Mouse (Mus musculus) CD4-positive helper T cell, adult 2 months (primary cell): ENCODE data around the gene Spire2.

Experiments used
- DNase-seq: peaks from one replicate; pipeline ENCODE4 v3.0.0-alpha.2; 2012; ENCODE audit warnings: low read depth, missing footprints, low spot score

Gene Spire2

DNA sequence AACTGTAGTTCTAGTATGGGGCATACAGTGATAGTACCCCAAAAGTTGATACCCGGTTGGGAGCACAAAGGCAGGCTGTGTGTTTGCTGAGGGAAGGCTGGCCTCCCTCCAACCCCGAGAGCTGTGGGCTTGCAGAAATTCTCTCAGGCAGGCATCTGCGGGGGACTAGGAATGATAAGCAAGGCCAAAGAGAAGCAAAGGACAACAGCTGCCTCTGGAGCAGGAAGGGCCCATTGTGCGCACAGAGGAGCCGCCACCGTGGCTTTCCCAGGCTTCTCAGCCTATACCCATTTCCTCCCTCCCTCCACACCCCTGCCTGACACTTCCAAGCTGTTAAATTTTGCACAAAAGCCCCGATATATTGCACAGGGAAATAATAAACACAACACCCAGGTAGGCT lies 1.4 kb downstream of the Spire2 start:
- DNase-seq, result no peak

DNA sequence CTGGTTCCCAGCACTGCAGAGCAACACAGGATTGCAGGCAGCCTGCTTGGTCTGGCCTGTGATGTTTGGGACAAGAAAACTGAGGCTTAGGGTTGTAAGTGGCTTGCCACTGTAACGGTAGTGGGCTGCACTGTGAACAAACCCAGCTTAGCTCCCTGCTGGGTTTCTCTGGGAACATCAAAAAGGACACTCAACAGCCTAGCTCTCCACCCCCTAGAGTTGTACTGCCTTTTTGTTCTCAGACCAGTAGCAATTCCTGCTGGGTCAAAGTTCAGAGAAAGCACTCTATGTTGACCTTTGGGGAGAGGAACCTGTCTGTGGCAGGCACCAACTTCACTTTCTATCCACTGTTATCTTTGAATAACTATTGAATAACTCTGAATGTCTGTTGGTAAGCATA lies 2.0 kb downstream of the Spire2 start:
- no peak for DNase-seq

DNA sequence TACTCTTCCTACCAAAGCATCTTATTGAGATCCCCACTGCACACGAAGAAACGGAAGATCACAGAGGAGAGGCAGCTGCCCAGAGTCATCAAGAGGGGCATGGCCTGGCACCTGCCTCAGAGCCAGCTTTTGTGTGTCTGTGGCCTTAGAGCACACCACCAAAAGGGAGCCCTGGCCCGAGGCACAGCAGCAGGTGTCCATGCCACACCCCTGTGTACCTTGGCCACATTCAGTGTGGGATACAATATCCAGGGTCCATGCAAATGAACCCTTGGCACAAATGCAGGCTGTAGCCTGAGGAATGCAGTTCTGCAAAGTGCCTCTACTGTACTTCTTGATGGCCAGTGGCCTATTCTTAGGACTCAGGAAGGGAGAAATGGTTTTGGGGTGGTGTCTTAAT lies 5.0 kb downstream of the Spire2 start:
- no peak for DNase-seq

DNA sequence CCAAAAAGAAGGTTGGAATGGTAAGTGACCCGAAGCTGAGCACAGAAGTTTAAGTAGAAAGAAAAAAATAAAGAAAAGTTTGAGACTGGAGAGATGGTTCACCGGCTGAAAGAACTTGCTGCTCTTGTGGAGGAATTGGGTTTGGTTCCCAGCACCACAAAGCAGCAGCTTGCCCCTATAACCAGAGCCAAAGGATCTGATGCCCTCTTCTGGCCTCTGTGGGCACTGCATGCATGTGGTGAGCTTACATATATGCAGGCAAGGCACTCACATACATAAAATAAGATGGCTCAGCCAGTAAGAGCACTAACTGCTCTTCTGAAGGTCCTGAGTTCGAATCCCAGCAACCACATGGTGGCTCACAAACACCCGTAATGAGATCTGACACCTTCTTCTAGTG lies 7.6 kb downstream of the Spire2 start:
- no peak for DNase-seq

DNA sequence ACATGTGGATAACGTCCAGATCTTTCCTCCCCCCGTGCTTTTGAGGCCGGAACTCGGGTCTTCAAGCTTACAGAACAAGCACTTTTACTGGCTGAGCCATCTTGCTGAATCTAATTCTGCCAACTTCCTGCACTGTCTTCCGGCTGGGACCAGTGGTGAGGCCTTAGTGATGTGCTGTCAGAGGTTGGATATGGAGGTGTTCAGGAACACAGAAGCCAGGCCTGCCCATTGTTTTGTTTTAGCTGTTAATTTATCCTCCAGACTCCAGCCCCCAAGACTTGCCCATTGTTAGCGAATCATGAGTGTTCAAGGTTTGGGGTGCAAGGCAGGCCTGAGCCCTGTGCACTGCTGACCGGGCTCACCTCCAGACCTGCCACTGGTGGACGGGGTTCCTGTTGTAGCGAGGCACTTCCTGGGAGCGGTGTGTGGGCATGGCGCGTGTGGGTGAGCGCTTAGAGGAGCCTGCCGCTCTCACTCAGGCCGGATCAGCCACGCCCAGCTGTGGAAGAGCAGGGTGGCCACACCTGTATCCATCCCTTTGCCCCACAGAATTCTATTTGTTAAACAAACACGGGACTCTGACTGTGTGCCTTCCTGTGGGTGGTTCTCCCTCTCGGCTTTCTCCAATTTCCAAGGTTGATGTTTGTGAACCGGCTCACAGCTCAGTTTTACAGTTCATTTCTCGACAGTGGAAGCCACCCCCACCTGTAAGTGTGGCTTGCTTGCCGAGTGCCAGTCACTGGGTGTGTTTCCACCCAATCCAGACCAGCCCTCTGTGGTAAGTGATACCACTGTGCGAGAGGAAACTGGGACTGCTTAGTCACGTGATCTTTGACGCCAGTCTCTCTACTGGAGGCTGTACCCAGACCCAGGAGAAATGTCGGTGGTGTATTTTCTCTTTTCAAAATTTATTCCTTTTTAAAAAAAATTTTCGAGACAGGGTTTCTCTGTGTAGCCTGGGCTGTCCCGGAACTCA lies 8.8 kb downstream of the Spire2 start:
- DNase-seq, result peak; percentile 46

DNA sequence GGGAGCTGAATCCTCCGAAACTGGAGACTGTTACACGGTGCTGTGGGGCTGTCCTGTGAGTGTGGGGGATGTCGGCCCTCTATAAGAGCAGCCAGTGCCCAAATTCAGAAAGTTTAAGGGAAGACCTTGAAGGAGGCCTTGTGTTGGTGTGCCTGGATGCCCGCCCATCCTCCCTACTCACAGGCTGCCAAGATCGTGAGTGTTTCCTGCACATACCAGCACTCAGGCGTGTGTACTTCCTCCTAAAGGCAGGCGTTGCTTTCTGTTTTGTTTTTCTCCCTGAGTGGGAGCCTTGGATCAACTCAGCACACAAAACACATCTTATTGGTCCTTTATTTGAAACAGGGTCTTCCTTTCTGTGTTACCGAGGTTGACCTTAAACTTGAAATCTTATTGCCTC lies 9.7 kb downstream of the Spire2 start:
- DNase-seq, result no peak

DNA sequence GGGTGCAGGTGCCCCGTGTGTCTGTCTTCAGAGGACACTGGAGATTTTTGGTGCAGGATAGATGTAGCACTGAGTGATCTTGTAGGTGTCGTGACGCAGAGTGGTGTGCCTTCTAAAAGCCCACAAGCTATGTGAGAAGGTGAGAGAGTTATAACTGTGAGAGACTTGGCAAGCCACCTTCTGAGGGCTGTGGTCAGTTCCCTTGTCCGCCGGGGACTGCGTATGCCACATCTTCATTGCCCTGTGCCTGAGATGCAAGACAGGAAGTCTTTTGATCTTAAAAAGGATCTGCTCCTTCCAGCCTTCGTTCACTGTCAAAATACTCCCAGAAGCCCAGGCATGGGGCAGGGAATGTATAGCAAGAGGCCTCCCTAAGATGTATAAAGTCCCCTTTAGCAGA lies 10.4 kb downstream of the Spire2 start:
- DNase-seq, result no peak

DNA sequence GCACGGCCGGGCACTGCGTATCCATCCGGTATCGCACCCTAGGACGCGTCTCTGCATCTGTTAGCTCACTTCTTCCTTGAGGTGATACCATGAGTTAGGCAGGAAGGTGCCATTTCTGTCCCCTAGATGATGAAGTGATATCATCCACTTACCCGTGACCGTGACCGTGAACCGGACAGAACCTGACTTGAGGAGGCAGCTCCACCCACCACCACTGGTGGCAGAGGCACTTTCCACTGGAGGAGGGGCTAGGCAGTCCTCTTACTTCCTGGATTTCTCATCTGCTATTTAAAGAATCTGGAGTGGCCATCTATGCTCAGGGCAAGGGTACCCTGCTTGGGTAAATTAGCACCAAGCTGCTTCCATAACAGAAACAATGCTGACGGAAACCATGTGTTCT lies 10.9 kb downstream of the Spire2 start:
- no peak for DNase-seq

DNA sequence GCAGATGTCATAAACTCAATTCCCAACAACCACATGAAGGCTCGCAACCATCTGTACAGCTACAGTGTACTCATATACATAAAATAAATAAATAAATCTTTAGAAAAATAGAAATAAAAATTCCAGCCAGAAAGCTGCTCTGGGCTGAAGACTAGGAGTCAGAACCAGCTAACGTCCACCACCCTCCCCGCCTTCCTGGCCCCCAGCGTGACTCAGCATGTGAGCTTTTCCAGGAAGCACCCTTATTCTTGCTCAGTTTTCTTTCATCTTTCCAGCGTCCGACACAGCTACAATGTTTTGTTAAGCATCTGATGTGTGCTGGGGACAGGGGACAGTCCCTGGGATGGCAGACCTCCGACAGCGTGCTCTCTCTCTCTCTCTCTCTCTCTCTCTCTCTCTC lies 12.6 kb downstream of the Spire2 start:
- no peak for DNase-seq

DNA sequence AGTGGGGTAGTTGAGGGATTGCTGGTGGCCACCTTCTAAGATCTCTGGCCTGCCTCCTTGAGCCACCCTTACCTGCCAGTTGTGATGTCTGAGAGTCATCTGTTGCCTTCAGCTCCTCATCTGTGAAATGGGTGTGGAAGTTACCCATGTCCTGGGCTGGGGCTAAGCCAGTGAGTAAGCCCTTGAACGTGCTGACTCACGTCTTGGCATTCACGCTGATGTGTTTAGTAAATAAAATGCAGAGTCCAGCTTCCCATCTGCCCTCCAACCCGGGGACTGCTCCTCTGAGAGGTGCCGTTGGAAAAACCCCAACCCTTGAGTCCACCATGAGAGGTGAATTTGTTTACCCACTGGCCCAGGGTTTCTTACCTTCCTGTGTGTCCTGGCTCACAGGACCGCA lies 13.3 kb downstream of the Spire2 start:
- DNase-seq, result no peak

DNA sequence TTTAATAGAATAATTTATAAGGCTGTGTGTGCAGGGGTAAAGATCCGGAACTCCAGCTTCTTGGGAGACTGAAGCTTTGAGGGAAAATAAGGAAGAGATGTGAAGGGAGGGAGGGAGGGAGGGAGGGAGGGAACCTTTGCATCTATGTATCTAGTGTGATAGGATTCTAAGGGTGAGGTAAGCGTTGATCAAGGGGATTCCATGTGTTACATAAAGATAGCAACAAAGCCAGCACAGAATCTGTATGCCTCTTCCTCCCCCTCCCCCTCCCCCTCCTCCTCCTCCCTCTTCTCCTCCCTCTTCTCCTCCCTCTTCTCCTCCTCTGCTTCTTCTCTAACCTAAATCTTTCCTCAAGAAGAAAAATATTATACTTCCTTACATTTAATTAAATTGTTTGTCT lies 14.8 kb downstream of the Spire2 start:
- no peak for DNase-seq

DNA sequence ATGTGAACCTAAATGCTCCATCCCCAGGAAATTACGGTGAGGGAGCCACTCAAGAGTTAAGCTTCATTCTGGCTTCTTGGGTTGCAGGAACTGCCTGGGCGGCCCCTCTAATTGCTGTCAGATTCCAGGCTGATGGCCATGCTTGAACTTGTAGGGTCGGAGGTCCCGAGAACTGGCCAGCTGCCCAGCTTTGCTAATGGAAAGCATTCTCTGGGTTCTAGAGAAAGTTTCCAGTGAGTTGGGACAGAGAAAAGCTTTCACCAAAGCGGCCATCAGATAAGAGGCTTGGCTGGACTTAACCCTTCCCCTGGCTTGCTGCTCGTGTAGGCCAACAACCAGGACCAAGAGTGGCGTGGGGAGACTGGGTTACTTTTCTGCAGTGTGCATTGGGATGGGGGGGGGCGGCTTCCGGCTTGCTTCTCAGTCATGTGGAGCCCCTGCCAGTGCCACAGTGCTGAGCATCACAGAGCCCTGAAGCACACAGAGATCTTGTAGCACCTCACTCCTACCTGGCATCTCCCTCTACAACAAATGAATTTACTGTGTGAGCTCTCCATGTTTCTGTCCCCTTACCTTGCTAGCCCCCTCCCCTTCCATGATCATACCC lies 15.8 kb downstream of the Spire2 start:
- DNase-seq, result no peak

DNA sequence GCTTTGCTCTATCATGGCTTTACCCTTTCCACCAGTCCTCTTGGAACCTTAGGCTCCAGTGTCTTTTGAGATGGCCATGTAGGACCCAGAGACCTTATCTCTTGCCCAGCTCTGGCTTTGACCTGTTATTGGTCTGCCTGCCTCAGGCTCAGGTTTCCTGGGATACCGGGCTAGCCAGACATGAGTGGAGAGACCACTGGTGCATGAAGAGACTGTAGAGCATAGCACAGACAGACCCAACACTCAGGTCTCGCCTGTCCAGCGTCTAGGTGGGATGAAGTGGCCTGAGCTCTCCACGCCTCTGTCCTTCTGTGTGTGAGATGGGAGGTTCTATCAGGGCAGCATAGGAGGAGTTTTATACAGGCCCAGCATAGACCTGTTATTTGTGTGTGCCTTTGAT lies 16.6 kb downstream of the Spire2 start:
- no peak for DNase-seq

DNA sequence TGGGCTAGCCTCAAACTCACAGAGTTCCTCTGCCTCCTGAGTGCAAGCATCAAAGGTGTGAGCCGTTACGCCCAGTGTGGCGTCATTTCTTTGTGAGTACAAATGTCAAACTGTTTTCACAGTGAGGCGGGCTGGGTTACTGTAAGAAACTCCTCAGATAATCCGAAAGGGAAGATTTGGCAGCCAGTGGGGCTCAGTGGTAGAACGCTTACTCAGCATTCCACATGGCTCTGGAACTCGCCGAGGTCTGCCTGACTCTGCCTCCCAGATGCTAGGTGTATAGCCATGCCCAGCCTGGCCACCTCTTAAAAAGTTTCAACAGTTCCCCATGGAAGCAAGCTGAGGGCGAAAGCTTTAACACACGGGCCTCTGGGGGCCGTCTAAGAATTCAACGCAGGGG lies 19.6 kb downstream of the Spire2 start:
- DNase-seq, result no peak

DNA sequence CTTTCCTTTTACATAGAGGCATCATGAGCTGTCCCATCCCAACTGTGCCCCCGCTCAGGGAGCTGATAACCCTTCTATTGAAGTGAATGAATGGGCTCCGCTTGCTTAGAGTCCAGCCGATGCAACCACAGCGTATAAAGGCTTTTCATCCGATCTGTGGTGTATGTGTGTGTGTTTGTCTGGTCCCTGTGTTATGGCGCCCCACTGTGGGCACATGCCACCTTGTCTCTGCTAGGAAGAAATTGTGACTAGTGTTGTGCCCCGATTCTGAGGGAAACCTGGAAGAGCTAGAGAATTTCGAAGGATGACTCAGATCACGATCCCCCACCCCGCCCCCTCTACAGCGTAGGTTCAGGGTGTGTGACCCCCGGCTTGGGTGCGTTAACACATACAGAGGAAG lies 20.3 kb downstream of the Spire2 start:
- DNase-seq, result no peak

DNA sequence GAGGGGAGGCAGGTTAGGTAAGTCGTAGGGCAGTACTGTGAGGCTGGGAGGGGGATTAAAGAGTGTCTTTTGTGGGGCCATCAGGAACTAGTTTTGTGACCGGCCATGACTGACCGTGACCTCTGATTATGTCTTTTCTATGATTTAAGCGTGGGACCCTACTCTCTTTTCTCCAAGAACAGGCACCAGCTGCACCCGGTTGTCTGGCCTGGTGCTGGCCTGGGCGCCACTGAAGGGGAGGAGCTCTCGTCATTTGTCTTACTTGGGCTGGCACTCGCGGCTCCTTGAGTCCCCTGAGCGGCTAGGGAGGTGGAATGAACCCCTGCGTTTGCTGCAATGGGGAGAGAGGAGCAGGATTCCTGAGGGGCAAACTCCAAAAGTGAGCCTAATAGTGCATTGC lies 20.7 kb downstream of the Spire2 start:
- DNase-seq, result no peak

DNA sequence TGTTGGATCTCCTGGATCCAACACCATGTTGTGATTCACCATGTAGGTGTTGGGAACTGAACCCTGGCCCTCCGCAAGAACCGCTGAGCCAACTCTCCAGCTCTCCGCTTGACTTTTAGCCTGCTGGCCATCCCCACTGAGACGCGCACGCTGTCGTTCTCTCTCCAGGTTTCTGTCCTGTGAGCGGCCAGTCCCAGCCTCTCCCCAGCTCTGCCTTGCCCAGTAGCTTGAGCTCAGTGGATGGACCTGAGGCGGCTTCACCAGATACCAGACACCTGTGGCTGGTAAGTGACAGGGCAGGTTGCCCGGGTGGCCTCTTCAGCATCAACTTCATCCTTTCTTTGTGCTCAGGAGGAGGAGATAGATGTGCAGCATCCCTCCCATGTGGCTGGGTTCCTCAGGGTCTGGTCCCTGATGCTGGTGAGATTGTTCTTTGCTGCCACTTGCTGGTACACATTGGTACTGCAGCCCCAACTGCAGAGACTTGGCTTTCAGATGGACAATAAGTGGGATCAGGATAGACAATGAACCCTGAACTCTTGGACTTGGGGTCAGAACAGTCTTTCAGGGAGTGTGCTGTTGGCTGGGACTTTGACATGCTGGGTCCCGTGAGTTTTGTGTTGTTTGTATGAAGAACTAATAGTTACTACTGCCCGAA lies 28.7 kb downstream of the Spire2 start:
- DNase-seq, result peak; percentile 67

DNA sequence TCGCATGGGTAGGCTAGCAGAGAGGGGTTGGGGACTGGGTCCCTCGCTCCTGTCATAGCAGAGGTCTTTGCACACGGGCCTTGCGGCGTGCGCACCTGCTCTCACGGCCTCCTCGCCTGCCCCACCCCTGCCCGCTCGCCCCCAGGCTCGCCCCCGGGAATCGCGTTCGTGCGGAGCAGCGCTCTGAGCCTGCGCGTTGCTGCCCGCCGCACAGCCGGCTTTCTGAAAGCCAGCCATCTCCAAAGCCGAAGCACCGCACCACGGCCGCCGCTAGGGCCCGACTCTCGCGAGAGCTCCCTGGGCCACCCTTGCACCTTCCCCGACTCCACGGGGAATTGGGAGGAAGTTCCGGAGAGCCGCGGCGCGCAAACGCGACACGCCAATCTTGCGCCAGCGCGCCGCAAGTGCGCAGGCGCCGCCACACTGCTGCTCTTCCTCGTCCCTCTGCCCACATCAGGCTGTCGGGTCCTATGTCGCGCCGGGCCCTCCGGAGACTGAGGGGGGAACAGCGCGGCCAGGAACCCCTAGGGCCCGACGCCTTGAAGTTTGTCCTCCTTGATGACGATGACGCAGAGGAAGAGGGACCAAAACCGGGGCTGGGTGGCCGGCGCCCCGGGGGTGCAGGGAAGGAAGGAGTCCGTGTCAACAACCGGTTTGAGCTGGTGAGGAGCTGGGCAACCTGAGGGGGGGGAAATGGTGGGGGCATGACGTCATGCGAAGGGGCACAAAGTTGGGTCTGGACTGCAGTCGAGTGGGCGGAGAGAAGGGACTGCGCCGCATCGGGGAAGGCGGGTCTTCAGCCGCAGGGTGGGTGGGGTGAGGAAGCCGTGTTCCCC lies 41.1 kb downstream of the Spire2 start, which contains the start of gene Tcf25:
Gene Tcf25, plus strand, starts transcription at position 351 of the 836 bp plus-strand sequence.
- peak; percentile 98 for DNase-seq

DNA sequence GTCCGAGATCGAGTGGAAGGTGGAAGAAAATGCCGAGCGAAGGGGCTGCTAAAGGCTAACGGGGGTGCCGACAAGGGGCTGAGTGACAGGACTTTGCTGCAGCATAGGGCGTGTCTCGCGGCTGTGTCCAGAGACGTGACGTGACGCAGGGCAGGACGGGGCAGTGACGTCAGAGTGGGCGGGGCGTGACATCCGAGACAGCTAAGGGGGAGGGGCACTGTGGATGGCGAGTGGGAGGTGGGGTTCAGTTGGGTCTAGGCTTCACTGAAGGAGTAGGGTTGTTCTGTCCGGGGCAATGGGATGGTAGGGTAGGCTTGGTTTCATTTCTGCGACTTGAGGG lies 41.7 kb downstream of the Spire2 start:
- peak; percentile 92 for DNase-seq

DNA sequence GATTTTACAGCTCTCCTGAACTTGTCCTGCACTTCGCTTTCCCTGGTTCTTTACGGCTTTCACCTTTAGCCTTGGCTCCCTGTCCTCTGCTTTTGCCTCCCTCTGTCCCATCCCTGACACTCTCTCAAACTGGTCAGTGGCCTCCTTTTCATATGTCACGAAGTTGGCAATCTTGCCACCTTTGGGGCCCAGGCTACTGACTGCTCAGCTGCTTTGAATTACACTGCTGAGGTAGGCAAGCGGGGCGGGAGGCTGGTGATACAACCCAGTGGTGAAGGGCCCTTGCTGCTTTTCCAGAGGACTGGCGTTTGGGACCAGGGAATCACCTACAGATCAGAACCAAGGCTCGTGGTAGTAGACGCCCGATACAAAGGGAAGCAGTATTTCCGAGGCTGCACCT lies 43.2 kb downstream of the Spire2 start:
- DNase-seq, result no peak

DNA sequence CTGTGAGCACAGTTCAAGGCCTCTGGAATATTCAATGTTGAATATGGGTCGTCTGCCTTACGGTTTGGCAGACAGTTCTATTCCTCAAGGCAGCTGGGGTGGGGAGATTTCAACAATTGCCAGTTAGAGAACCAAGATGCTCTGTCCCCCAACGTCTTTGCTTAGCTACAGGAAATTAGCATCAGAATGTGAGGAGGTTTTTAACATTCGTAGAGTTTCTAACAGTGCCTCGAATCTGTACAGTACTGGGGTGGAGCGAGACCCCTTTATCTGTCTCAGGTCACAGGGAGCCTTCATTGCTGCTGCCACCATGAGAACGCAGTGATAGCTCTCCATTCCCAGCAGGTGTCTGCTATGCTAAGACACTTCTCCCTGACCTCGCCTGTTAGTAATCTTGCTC lies 43.6 kb downstream of the Spire2 start:
- no peak for DNase-seq

DNA sequence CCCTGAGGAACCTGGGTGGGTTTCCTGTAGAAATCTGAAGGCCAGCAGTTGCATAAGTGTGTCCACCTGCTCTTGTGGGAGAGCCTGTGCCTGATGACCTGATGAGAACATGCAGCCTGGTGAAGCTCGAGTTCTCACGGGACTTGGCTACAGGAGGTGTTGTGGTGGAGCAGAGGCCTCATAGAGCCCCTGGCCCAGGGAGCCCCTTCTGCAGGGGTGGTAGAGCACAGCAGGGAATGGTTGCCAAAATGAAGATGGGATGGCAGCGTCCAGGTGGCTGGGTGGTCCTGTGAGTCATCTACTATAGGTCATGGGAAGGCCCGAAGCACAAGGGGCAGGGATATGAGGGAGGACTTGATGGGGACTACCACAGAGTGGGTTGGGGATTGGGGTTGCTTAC lies 49.2 kb downstream of the Spire2 start:
- DNase-seq, result no peak
